Mouse (Mus musculus) adrenal gland, adult 10 weeks (tissue): ENCODE data around the gene Ghr. TPM values are rescaled to one million over a fixed set of nuclear protein-coding genes. Genes with fewer than 3 reads are reported as not detected.

Experiments used
- polyA plus RNA-seq: library from polyadenylated mRNA; stranded (reverse); fragments of 350-450 nt; fragmentation: Illumina TruSeq; extraction: RNeasy Lipid Tissue Mini Kit (QIAGEN cat#74804); gene quantifications from one replicate; pipeline ENCODE4 v1.2.3, GENCODE M21; 2014; ENCODE audit warnings: low read depth, low replicate concordance

Gene Ghr
- 178 TPM for polyA plus RNA-seq

DNA sequence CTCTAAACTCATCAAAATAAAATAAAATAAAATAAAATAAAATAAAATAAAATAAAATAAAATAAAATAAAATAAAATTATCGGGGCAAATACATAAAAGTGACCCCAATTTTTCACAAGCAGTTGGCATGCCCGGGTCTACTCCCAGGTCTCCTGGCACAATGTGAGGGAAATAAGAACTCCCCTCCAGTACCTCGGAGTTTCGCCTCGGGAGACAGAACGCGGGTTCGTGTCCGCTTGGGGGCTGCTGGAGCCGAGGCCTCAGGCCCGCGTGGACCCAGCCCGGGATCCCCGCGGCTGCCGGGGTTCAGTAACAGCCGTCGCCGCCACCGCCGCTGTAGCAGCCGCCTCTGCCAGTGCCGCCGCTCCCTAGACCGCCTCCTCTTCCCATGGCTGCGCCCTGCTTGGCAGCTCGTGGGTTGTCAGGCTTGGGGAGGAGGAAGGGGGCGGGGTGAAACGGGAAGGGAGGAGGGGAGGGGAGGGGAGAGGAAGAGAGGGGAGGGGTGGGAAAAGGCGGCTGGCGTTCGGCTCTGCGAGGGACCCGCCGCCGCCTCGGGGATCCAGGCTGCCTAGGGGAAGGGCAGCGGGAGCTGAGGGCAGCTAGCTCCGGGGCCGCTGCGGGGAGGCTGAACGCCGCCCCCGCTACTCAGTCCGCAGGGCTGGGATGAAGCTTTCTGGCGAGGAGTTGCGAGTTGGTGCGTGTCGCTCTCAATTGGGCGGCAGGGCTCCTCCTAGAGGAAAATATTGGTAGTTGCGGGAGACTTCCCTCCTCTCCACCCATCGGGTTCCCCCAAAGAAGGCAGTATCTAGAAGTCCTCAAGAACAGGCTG is at the start of gene Ghr:
TSS of gene Ghr (minus strand) at position 686 of the 830 bp plus-strand sequence.

DNA sequence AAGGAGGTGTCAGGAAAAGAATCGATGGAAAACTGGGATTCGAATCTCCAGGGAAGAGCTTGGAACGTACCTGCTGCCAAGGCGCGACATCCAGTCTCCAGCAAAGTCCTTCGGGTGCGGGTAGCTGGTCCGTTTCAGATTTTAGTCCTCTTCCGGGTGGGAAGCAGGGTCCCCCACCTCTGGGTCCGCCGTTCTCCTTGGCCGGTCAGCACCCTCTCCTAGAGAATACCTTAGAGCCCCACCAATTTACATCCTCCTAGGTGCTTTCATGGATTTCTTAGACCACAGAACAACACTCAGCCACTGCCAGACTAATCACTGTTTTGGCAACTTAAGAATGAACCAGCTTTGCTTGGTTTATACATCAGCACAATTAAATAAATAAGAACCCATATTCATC is 279.9 kb downstream of the Ghr start, which contains the start of gene Ccdc152:
TSS of gene Ccdc152 (minus strand) at position 101 of the 400 bp plus-strand sequence.

DNA sequence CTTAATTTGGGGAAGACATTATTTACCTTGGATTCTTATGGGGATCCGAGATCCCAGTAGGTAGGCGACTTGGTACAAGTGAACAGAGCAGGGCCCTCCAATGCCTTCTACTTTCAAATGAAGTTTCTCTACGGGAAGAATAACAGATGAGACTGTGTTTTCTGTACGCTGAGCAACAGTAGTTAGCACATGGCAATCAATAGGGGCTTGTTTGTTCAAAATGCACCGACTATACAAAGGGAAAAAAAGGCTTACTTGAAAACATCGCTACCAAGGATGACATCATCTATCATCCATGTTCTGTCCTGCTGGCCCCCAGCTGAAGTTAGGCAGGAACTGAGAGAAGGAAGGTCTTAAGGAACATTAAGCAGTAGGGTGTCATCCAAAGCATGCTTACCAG is 315.0 kb downstream of the Ghr start, which contains the start of gene Selenop:
TSS of gene Selenop (plus strand) at position 301 of the 400 bp plus-strand sequence.

